In the genomic region with DNA sequence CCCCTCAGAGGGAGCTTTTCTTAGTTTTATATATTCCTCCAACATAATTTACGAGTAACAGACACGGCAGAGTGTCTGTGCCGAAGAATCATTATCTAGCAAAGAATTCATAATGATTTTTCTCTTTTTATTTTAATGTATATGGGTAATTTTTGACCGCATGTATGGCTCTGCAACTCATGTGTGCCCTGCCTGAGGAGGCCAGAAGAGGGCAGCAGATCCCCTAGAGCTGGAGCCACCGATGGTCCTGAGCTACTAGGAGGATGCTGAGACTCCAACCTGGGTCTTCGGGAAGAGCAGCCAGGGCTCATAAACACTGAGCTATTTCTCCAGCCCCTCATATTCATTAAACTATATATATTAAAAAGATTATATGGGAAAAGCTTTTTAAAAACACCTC, we compare ENCODE assay signal across 15 mouse cellular contexts. TPM values are rescaled to one million over a fixed set of nuclear protein-coding genes. Genes with fewer than 3 reads are reported as not detected.
A peak's percentile ranks its signal among the peaks of the same experiment; 100 is the strongest.
DNase-seq lines count a peak whose midpoint lies in the region; ATAC-seq and TF ChIP-seq lines count a peak whose summit lies in the region.
"Had no signal": no experiment of that assay in that cellular context is flagged by ENCODE, and none has a peak within 500 bp of the region (broad histone marks: within the 10 kb centered on the region; RNA-seq: fewer than 3 reads in every experiment).

No protein-coding gene starts in this region.

- H3K4me1 ChIP-seq in kidney, postnatal 0 days (replicated peaks; ENCODE audit: insufficient read depth, low read length), result no peaks in the 10 kb centered on the region
- H3K4me1 ChIP-seq in neural tube, embryonic 15.5 days, result peaks cover under 1% of the 10 kb centered on the region; the same call in 1 of the 2 replicates

- peak; percentile 61 for TF ChIP-seq CTCF in kidney, postnatal 0 days (IDR thresholded peaks at IDR 0.05; ENCODE audit: low read depth)

- peak; percentile 12 for DNase-seq in adrenal gland, postnatal 10 days
- DNase-seq in adrenal gland, adult (ENCODE audit: inconsistent age in 2 of 2, low spot score in 1 of 2), result no peak
- DNase-seq in kidney, postnatal 0 days (ENCODE audit: low spot score), result no peak
- no peak for DNase-seq in kidney, adult 11 months
- DNase-seq in 3T3-L1 (ENCODE audit: low read depth, low spot score), result peak; percentile 29
- peak; percentile 9 for DNase-seq in c-Kit-positive CD71-positive TER-119-positive erythroid progenitor cells, embryonic 14.5 days (ENCODE audit: low spot score)
- DNase-seq in urinary bladder, postnatal 36 days (ENCODE audit: low spot score in 2 of 2), result no peak
- DNase-seq: cerebellum, adult 9-11 months; left cerebral cortex, postnatal 4 days; right cerebral cortex, postnatal 25 days had no signal

- no peaks in the 10 kb centered on the region for H3K9me3 ChIP-seq in kidney, postnatal 0 days (replicated peaks; ENCODE audit: low read length)
- no peaks in the 10 kb centered on the region for H3K9me3 ChIP-seq in neural tube, embryonic 15.5 days (replicated peaks)

- no peak overlapping the region for H3K4me2 ChIP-seq in kidney, postnatal 0 days (ENCODE audit: low read length)
- H3K4me2 ChIP-seq in neural tube, embryonic 15.5 days, result no peak overlapping the region

- H3K9ac ChIP-seq in kidney, postnatal 0 days (ENCODE audit: low read depth, low read length), result no peak overlapping the region
- H3K9ac ChIP-seq in neural tube, embryonic 15.5 days (replicated peaks), result no peak overlapping the region

- no peak overlapping the region for H3K27ac ChIP-seq in kidney, postnatal 0 days
- H3K27ac ChIP-seq in neural tube, embryonic 15.5 days (replicated peaks), result no peak overlapping the region

- WGBS in kidney, postnatal 0 days, result 86% methylated on average over 6 of the region's 6 CpGs
- WGBS in neural tube, embryonic 15.5 days, result 90% methylated on average over 6 of the region's 6 CpGs

- no peak for ATAC-seq in kidney, postnatal 0 days (replicated peaks; ENCODE audit: low FRiP score, low read depth)
- no peak for ATAC-seq in neural tube, embryonic 15.5 days (ENCODE audit: low FRiP score)
- ATAC-seq: inflammation-experienced regulatory T-cells, adult 6 months had no signal

- H3K27me3 ChIP-seq in kidney, postnatal 0 days (ENCODE audit: insufficient read depth, low read length), result no peaks in the 10 kb centered on the region
- no peaks in the 10 kb centered on the region for H3K27me3 ChIP-seq in neural tube, embryonic 15.5 days (replicated peaks)

- H3K4me3 ChIP-seq in kidney, postnatal 0 days (replicated peaks; ENCODE audit: low read depth, low read length), result no peak overlapping the region
- H3K4me3 ChIP-seq in neural tube, embryonic 15.5 days (replicated peaks), result no peak overlapping the region
- H3K4me3 ChIP-seq: erythroblast, embryonic 14.5 days had no signal

- H3K36me3 ChIP-seq in kidney, postnatal 0 days (ENCODE audit: insufficient read depth, low read length), result peaks cover 50% of the 10 kb centered on the region
- H3K36me3 ChIP-seq in neural tube, embryonic 15.5 days, result peaks cover 47% of the 10 kb centered on the region

RNA-seq across cellular contexts. Expression of a gene that starts 49.8 kb away (rescaled TPM):
- total RNA-seq in adrenal gland, postnatal 10 days (2021), result 10 to 100 TPM; 11.1 to 14.8 TPM
- 1.1 and 1.5 TPM in 2 replicates for polyA plus RNA-seq in kidney, postnatal 0 days (2015; fragmentation: Nextera tagmentation; extraction: Ambion mirVana)
- 34.4 and 42.5 TPM in 2 replicates for polyA plus RNA-seq in neural tube, embryonic 15.5 days (2015; fragmentation: Nextera tagmentation; extraction: Ambion mirVana)
- total RNA-seq: megakaryocyte, adult 5-6 weeks had no signal
- polyA plus RNA-seq: C2C12; erythroblast, embryonic 14.5 days; inflammation-experienced regulatory T-cells, adult 6 months had no signal

Comparison
In these comparisons a context has a peak if more than half of its experiments do, and no peak if none do; other contexts are left out.
1. DNase-seq: peak in adrenal gland, postnatal 10 days (single experiment), 3T3-L1 (single experiment) and c-Kit-positive CD71-positive TER-119-positive erythroid progenitor cells, embryonic 14.5 days (single experiment); none in adrenal gland, adult (0 of 2), kidney, postnatal 0 days (single experiment), kidney, adult 11 months (single experiment) and urinary bladder, postnatal 36 days (0 of 2).
2. RNA of a gene that starts 49.8 kb away (polyA plus RNA-seq): 34.4 to 42.5 TPM in neural tube, embryonic 15.5 days; 1.1 to 1.5 TPM in kidney, postnatal 0 days; every median in the first group is over 10 times any median in the second.